Mouse (Mus musculus): ENCODE data around the gene Clnk. TPM values are rescaled to one million over a fixed set of nuclear protein-coding genes. Genes with fewer than 3 reads are reported as not detected.

Gene Clnk
- polyA plus RNA-seq, 1 experiment, result 0.27 TPM

DNA sequence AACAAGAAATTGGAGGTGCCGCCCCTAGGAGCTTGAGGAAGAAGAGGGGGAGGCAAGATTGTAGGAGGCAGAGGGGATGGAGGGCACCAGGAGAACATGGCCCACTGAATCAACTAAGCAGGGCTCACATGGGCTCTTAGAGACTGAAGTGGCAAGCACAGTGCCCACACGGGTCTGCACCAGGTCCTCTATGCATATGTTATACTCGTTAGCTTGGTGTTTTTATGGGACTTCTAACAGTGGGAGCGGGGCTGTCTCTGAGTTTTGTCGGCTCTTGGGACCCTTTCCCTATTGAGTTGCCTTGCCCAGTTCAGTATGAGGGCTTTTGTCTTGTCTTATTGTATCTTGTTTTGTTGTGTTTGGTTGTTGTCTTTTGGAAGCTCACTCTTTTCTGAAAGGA, 50.0 kb downstream of the Clnk start:
- H3K36me3 ChIP-seq (ENCODE audit: control insufficient read depth, insufficient read depth, low read length), result no peaks in the 10 kb centered on the region
- no peaks in the 10 kb centered on the region for H3K27me3 ChIP-seq (ENCODE audit: control insufficient read depth, insufficient read depth, low read length)
- H3K27ac ChIP-seq (ENCODE audit: control insufficient read depth, insufficient read depth, low read length), result no peak overlapping the region
- WGBS, result 89% methylated on average over 5 of the region's 5 CpGs
- H3K4me3 ChIP-seq (ENCODE audit: control insufficient read depth, insufficient read depth, low read length), result no peak overlapping the region
- no peak for DNase-seq
- no peak for TF ChIP-seq POLR2A (IDR thresholded peaks at IDR 0.05; ENCODE audit: control insufficient read depth, extremely low read depth, insufficient read depth, low read length, poor library complexity)
- no peak for TF ChIP-seq CTCF (IDR thresholded peaks at IDR 0.05; ENCODE audit: borderline replicate concordance, control insufficient read depth, extremely low read depth, insufficient read depth, low read length, poor library complexity)
- no peaks in the 10 kb centered on the region for H3K4me1 ChIP-seq (replicated peaks; ENCODE audit: control insufficient read depth, insufficient read depth, low read length)

DNA sequence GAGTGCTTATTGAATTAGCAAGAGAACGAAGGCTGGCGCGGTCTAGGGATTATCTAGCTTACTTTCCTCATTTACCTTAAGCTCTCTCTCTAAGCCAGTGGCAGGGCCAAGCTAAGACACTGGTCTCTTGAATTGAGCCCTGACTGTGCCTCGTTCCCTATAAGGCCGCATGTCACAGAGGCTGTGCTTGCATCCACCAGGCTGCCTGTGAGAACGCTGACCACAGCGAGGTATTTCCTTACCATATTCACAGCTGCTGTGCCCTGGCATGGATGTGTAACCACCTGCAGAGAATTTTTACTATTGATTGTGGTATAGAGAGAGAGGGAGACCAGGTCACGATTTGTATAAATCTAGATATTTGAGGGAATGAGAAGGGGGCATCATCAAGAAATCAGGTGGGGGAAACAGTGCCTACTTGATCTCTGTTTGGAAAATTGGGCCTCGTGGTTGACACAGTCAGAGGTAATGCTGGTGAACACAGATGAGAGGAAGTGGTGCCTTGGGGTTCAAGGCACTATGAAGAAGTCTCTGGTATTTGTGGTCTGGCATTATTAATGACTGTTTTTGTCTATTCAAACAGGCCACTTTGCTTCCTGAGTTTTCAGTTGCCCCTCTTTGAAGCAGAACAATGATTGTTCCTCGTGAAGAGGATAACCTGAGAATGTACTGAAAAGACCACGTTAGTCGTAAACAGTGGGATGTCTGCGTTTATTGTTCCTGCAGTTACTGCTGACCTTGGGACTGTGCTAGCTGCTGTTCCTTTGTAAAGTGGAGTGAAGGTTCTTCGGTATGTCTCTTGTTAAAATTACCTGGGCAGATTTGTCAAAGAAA, 52.3 kb downstream of the Clnk start:
- no peak for DNase-seq
- Histone ChIP-seq H3K36me3 (ENCODE audit: control insufficient read depth, insufficient read depth, low read length) (no peaks in the 10 kb centered on the region), H3K27me3 (ENCODE audit: control insufficient read depth, insufficient read depth, low read length) (no peaks in the 10 kb centered on the region), H3K4me1 (replicated peaks; ENCODE audit: control insufficient read depth, insufficient read depth, low read length) (no peaks in the 10 kb centered on the region), H3K27ac (ENCODE audit: control insufficient read depth, insufficient read depth, low read length) (no peak overlapping the region), H3K4me3 (ENCODE audit: control insufficient read depth, insufficient read depth, low read length) (no peak overlapping the region)
- no peak for TF ChIP-seq CTCF (IDR thresholded peaks at IDR 0.05; ENCODE audit: borderline replicate concordance, control insufficient read depth, extremely low read depth, insufficient read depth, low read length, poor library complexity)
- TF ChIP-seq POLR2A (IDR thresholded peaks at IDR 0.05; ENCODE audit: control insufficient read depth, extremely low read depth, insufficient read depth, low read length, poor library complexity), result no peak
- 31% methylated on average over 14 of the region's 14 CpGs for WGBS

DNA sequence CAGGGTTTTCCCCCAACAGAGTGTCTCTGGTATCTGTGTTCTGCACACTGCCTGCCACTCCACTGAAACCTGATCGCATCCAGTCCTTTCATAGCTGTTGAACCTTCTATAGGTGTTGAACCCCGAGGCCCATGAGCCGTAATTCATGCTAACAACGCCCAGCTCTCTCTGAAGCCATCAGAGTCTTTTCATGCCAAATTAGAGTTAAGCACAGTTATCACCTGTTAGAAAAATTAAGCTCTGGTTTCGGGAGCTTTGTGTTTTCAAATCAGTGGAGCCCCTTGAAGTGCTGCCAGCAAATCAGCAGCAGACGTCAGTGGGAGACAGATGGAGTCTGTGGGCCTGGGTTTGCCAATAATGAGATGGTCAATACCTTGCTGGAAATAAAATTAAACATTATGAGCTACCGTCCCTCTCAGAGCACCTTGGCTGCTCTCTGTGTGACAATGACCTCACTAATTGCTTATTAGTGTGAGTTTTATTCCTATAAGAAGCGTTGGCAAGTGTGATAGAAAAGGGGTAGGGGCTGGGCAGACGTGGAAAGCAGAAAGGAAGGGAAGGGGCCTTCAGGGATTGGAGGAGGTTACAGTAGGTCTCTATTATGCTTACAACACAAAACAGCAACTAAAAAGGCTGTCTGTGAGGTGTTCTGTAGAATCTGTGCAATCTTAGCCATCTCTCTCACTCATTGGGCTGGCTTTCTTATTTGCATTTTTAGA, 63.1 kb downstream of the Clnk start:
- 90% methylated on average over 9 of the region's 9 CpGs for WGBS
- Histone ChIP-seq H3K4me1 (replicated peaks; ENCODE audit: control insufficient read depth, insufficient read depth, low read length) (no peaks in the 10 kb centered on the region), H3K36me3 (ENCODE audit: control insufficient read depth, insufficient read depth, low read length) (no peaks in the 10 kb centered on the region), H3K27me3 (ENCODE audit: control insufficient read depth, insufficient read depth, low read length) (no peaks in the 10 kb centered on the region), H3K27ac (ENCODE audit: control insufficient read depth, insufficient read depth, low read length) (no peak overlapping the region), H3K4me3 (ENCODE audit: control insufficient read depth, insufficient read depth, low read length) (no peak overlapping the region)
- no peak for TF ChIP-seq CTCF (IDR thresholded peaks at IDR 0.05; ENCODE audit: borderline replicate concordance, control insufficient read depth, extremely low read depth, insufficient read depth, low read length, poor library complexity)
- TF ChIP-seq POLR2A (IDR thresholded peaks at IDR 0.05; ENCODE audit: control insufficient read depth, extremely low read depth, insufficient read depth, low read length, poor library complexity), result no peak
- no peak for DNase-seq

DNA sequence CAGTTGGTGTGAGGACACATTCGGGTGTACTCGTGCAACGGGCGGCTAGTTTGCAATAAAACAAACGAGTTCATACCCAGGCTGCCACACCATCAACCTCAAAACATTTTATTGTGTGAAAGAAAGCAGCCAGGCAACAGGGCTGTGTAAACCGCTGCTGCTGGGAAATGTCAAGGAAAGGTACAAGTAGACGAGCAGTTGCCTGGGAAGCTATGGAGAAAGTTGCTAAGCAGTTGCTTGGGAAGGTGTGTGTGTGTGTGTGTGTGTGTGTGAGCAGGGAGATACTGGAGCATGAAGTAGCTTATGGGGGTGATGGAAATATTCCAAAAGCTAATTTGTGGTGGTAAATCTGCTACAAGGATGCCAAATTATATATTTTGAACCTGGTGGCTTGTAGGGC, 63.7 kb downstream of the Clnk start:
- H3K4me1 ChIP-seq (replicated peaks; ENCODE audit: control insufficient read depth, insufficient read depth, low read length), result no peaks in the 10 kb centered on the region
- H3K27me3 ChIP-seq (ENCODE audit: control insufficient read depth, insufficient read depth, low read length), result no peaks in the 10 kb centered on the region
- no peak overlapping the region for H3K27ac ChIP-seq (ENCODE audit: control insufficient read depth, insufficient read depth, low read length)
- no peak overlapping the region for H3K4me3 ChIP-seq (ENCODE audit: control insufficient read depth, insufficient read depth, low read length)
- H3K36me3 ChIP-seq (ENCODE audit: control insufficient read depth, insufficient read depth, low read length), result no peaks in the 10 kb centered on the region
- WGBS, result 93% methylated on average over 7 of the region's 7 CpGs
- DNase-seq, result no peak
- TF ChIP-seq CTCF (IDR thresholded peaks at IDR 0.05; ENCODE audit: borderline replicate concordance, control insufficient read depth, extremely low read depth, insufficient read depth, low read length, poor library complexity) (no peak), POLR2A (IDR thresholded peaks at IDR 0.05; ENCODE audit: control insufficient read depth, extremely low read depth, insufficient read depth, low read length, poor library complexity) (no peak)

DNA sequence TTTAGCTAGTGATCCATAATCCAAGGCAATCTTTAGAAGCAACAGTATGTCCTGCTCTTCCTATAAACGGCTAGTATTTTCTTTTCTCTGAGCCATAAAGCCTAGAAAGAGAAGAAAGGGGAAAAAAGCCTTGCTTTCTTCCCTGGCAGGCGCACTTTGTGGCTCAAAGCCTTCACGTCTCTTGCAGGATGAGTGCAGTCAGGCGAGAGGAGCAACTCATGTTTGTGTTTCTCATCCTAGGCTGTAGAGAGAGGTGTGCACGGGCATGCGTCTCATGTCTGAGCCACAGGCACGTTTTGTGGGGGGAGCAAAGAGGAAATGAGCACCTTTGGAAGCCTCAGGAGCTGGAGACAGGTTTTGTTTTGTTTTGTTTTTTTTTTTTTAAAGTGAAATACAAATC, 64.2 kb downstream of the Clnk start:
- DNase-seq, result no peak
- no peak overlapping the region for H3K4me3 ChIP-seq (ENCODE audit: control insufficient read depth, insufficient read depth, low read length)
- WGBS, result 67% methylated on average over 7 of the region's 7 CpGs
- no peak overlapping the region for H3K27ac ChIP-seq (ENCODE audit: control insufficient read depth, insufficient read depth, low read length)
- H3K4me1 ChIP-seq (replicated peaks; ENCODE audit: control insufficient read depth, insufficient read depth, low read length), result no peaks in the 10 kb centered on the region
- H3K36me3 ChIP-seq (ENCODE audit: control insufficient read depth, insufficient read depth, low read length), result no peaks in the 10 kb centered on the region
- TF ChIP-seq POLR2A (IDR thresholded peaks at IDR 0.05; ENCODE audit: control insufficient read depth, extremely low read depth, insufficient read depth, low read length, poor library complexity) (no peak), CTCF (IDR thresholded peaks at IDR 0.05; ENCODE audit: borderline replicate concordance, control insufficient read depth, extremely low read depth, insufficient read depth, low read length, poor library complexity) (no peak)
- H3K27me3 ChIP-seq (ENCODE audit: control insufficient read depth, insufficient read depth, low read length), result no peaks in the 10 kb centered on the region

DNA sequence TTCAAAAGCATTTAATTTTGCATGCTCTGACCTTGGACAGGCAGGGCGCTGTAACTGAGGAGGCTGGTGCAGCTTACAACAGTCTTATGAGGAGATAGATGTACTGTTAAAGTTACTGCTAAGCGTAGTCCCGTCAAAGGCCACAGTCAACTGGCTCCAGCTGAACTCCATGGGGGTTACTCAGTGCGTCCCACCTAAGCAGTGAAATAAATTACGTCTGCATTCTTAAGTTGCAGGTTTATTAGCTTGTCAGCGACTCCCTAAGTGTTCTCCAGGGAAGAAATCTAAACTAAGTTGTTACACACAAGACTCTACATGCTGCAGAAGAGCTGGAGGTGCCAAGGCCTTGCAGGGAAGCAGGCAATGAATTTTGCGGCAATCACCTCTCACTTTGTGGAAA, 77.7 kb downstream of the Clnk start:
- no peak for DNase-seq
- Histone ChIP-seq H3K36me3 (ENCODE audit: control insufficient read depth, insufficient read depth, low read length) (no peaks in the 10 kb centered on the region), H3K27ac (ENCODE audit: control insufficient read depth, insufficient read depth, low read length) (no peak overlapping the region), H3K4me3 (ENCODE audit: control insufficient read depth, insufficient read depth, low read length) (no peak overlapping the region), H3K4me1 (replicated peaks; ENCODE audit: control insufficient read depth, insufficient read depth, low read length) (no peaks in the 10 kb centered on the region), H3K27me3 (ENCODE audit: control insufficient read depth, insufficient read depth, low read length) (no peaks in the 10 kb centered on the region)
- TF ChIP-seq CTCF (IDR thresholded peaks at IDR 0.05; ENCODE audit: borderline replicate concordance, control insufficient read depth, extremely low read depth, insufficient read depth, low read length, poor library complexity) (no peak), POLR2A (IDR thresholded peaks at IDR 0.05; ENCODE audit: control insufficient read depth, extremely low read depth, insufficient read depth, low read length, poor library complexity) (no peak)
- WGBS, result 95% methylated on average over 7 of the region's 7 CpGs
